Mouse (Mus musculus) MEL (cell line): ENCODE data around the gene Slc2a2. TPM values are rescaled to one million over a fixed set of nuclear protein-coding genes. Genes with fewer than 3 reads are reported as not detected.

Experiments
- DNase-seq: peaks from one replicate; pipeline ENCODE4 v3.0.0; 2011; ENCODE audit warnings: low read depth, low spot score
- H3K27ac ChIP-seq: 2 replicates; pipeline ENCODE4 v1.5.1; 2012; ENCODE audit warnings: low read depth, mild to moderate bottlenecking, control low read depth, low read length, moderate library complexity; ENCODE audit not compliant: control insufficient read depth
- H3K27me3 ChIP-seq, 2 experiments: fragments of 150-350 bp in 1 of 2; sonication (generic) in 1 of 2; 2 replicates each; pipeline ENCODE4 v1.6.1; 2012; ENCODE audit warnings: low read length in 2 of 2, mild to moderate bottlenecking in 2 of 2, improper control_type of control experiment in 1 of 2, moderate library complexity in 1 of 2; ENCODE audit not compliant: insufficient read depth in 2 of 2, control insufficient read depth in 1 of 2
- H3K36me3 ChIP-seq, 2 experiments: 2 replicates each; pipeline ENCODE4 v1.6.1; 2012 to 2014; ENCODE audit warnings: low read length in 2 of 2, improper control_type of control experiment in 1 of 2, inconsistent platforms in 1 of 2, mild to moderate bottlenecking in 1 of 2; ENCODE audit not compliant: insufficient read depth in 2 of 2, control insufficient read depth in 1 of 2
- H3K4me1 ChIP-seq, 2 experiments: fragments of 150-350 bp in 1 of 2; sonication (generic) in 1 of 2; 2 replicates each; pipeline ENCODE4 v1.6.1; 2012; ENCODE audit warnings: low read length in 2 of 2, improper control_type of control experiment in 1 of 2, mild to moderate bottlenecking in 1 of 2; ENCODE audit not compliant: insufficient read depth in 2 of 2, control insufficient read depth in 1 of 2
- H3K4me3 ChIP-seq, 2 experiments: fragments of 150-350 bp in 1 of 2; sonication (generic) in 1 of 2; 2 replicates each; pipeline ENCODE4 v1.5.1; 2012; ENCODE audit warnings: low read depth in 2 of 2, low read length in 2 of 2, mild to moderate bottlenecking in 2 of 2, moderate library complexity in 2 of 2, control low read depth in 1 of 2, improper control_type of control experiment in 1 of 2; ENCODE audit not compliant: control insufficient read depth in 1 of 2, insufficient read depth in 1 of 2
- H3K79me2 ChIP-seq: 2 replicates; pipeline ENCODE4 v1.6.1; 2012; ENCODE audit warnings: mild to moderate bottlenecking, low read length, moderate library complexity; ENCODE audit not compliant: control insufficient read depth, poor library complexity, insufficient read depth
- H3K9ac ChIP-seq: 2 replicates; pipeline ENCODE4 v1.6.1; 2012; ENCODE audit warnings: low read depth, mild to moderate bottlenecking, control low read depth, low read length, moderate library complexity; ENCODE audit not compliant: control insufficient read depth, poor library complexity, severe bottlenecking
- H3K9me3 ChIP-seq: fragments of 150-350 bp; sonication (generic); replicated peaks from 2 replicates; pipeline ENCODE4 v1.6.1; 2012; ENCODE audit warnings: mild to moderate bottlenecking, low read length, improper control_type of control experiment, moderate library complexity; ENCODE audit not compliant: insufficient read depth
- E2F4 ChIP-seq: IDR thresholded peaks from 2 replicates; pipeline ENCODE4 v1.6.1; 2011; ENCODE audit warnings: low read depth, low read length, improper control_type of control experiment, borderline replicate concordance
- GATA1 ChIP-seq: IDR thresholded peaks from 2 replicates; pipeline ENCODE4 v1.6.1; 2011; ENCODE audit warnings: low read depth, low read length, improper control_type of control experiment
- HCFC1 ChIP-seq: IDR thresholded peaks from 2 replicates; pipeline ENCODE4 v1.6.1; 2012; ENCODE audit warnings: low read depth, mild to moderate bottlenecking, inconsistent platforms, low read length, improper control_type of control experiment, moderate library complexity
- MAX ChIP-seq: IDR thresholded peaks from 2 replicates; pipeline ENCODE4 v1.6.1; 2011; ENCODE audit warnings: low read length, improper control_type of control experiment
- MAZ ChIP-seq: IDR thresholded peaks from 2 replicates; pipeline ENCODE4 v1.6.1; 2012; ENCODE audit warnings: low read depth, mild to moderate bottlenecking, inconsistent platforms, low read length, improper control_type of control experiment
- MXI1 ChIP-seq: IDR thresholded peaks from 2 replicates; pipeline ENCODE4 v1.6.1; 2011; ENCODE audit warnings: mild to moderate bottlenecking, low read depth, low read length, improper control_type of control experiment
- MYB ChIP-seq: IDR thresholded peaks from 2 replicates; pipeline ENCODE4 v1.6.1; 2011; ENCODE audit warnings: mild to moderate bottlenecking, low read depth, low read length, improper control_type of control experiment
- NELFE ChIP-seq: IDR thresholded peaks from 2 replicates; pipeline ENCODE4 v1.6.1; 2011; ENCODE audit warnings: low read depth, low read length, improper control_type of control experiment
- NRF1 ChIP-seq: IDR thresholded peaks from 2 replicates; pipeline ENCODE4 v1.6.1; 2014; ENCODE audit warnings: low read depth, mild to moderate bottlenecking, inconsistent platforms, low read length, improper control_type of control experiment, moderate library complexity; ENCODE audit not compliant: poor library complexity, insufficient read depth, severe bottlenecking
- POLR2AphosphoS2 ChIP-seq: IDR thresholded peaks from 2 replicates; pipeline ENCODE4 v1.6.1; 2011; ENCODE audit warnings: low read length, improper control_type of control experiment
- SIN3A ChIP-seq: IDR thresholded peaks from 2 replicates; pipeline ENCODE4 v1.6.1; 2012; ENCODE audit warnings: low read length, improper control_type of control experiment, inconsistent platforms
- SMC3 ChIP-seq: IDR thresholded peaks from 2 replicates; pipeline ENCODE4 v1.6.1; 2011; ENCODE audit warnings: low read depth, low read length, improper control_type of control experiment
- TAL1 ChIP-seq: IDR thresholded peaks from 2 replicates; pipeline ENCODE4 v1.6.1; 2012; ENCODE audit warnings: mild to moderate bottlenecking, inconsistent platforms, low read length, moderate library complexity, mixed read lengths
- TBP ChIP-seq: IDR thresholded peaks from 2 replicates; pipeline ENCODE4 v1.8.0; 2011; ENCODE audit warnings: low read depth, low read length, improper control_type of control experiment
- USF2 ChIP-seq, 2 experiments: IDR thresholded peaks; 2 replicates each; pipeline ENCODE4 v1.6.1; 2011 to 2012; ENCODE audit warnings: improper control_type of control experiment in 2 of 2, low read length in 2 of 2, borderline replicate concordance in 1 of 2, inconsistent platforms in 1 of 2, low read depth in 1 of 2, mild to moderate bottlenecking in 1 of 2; ENCODE audit not compliant: insufficient read depth in 1 of 2
- ZC3H11A ChIP-seq: IDR thresholded peaks from 2 replicates; pipeline ENCODE4 v1.6.1; 2012; ENCODE audit warnings: low read depth, mild to moderate bottlenecking, inconsistent platforms, low read length, improper control_type of control experiment
- ZKSCAN1 ChIP-seq: IDR thresholded peaks from 2 replicates; pipeline ENCODE4 v1.6.1; 2012; ENCODE audit warnings: low read depth, mild to moderate bottlenecking, inconsistent platforms, low read length, improper control_type of control experiment, moderate library complexity
- polyA plus RNA-seq, 2 experiments: library from polyadenylated mRNA; stranded (reverse) in 1 of 2; unstranded in 1 of 2; fragments of >175 nt in 1 of 2; fragments of >200 nt in 1 of 2; gene quantifications; 2 replicates each; pipeline versions ENCODE4 v1.2.1 to v1.2.4; 2012; ENCODE audit warnings: low replicate concordance in 2 of 2, low read depth in 1 of 2; ENCODE audit not compliant: insufficient read length in 2 of 2, insufficient read depth in 1 of 2, missing spikeins in 1 of 2
- total RNA-seq: library from RNA; depleted of rRNA; stranded (reverse); fragments of 300-350 nt; gene quantifications from 2 replicates; pipeline ENCODE4 v1.2.3, GENCODE M21; 2012

The Slc2a2 gene
- total and polyA plus RNA-seq, 3 experiments, result 0.77 to 1.1 TPM; not detected in 1

DNA sequence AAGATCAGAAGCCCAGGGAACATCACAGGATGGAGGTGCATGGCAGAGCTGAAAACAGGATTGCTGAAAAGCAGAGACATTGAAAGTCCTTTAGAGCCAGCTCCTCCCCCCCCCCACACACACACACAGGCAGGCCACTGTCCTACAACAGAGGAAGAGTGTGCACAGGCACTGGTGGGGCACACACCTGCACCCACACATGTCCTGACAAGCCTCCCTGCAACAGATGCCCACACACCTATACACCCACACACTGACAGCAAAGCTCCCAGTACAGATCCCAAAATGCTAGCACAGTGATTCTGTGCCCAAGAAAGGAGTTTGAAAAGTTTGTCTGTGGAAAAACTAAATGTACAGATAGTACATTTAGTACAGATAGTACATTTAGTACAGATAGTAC lies 43.0 kb upstream of the Slc2a2 start:
- H3K9ac ChIP-seq, result no peak overlapping the region
- H3K4me3 ChIP-seq, result no peak overlapping the region
- H3K36me3 ChIP-seq, result no peaks in the 10 kb centered on the region; a peak in 1 of 4 replicates
- no peaks in the 10 kb centered on the region for H3K27me3 ChIP-seq
- DNase-seq, result no peak
- H3K27ac ChIP-seq, result no peak overlapping the region
- H3K9me3 ChIP-seq, result no peaks in the 10 kb centered on the region; the same call in 1 of the 2 replicates
- no peaks in the 10 kb centered on the region for H3K79me2 ChIP-seq
- H3K4me1 ChIP-seq, result no peaks in the 10 kb centered on the region
- TF ChIP-seq ZKSCAN1 (no peak), MYB (no peak), NELFE (no peak), POLR2AphosphoS2 (no peak), MAZ (no peak), NRF1 (no peak), E2F4 (no peak)
- TF ChIP-seq, all 39 proteins: peak for 0

DNA sequence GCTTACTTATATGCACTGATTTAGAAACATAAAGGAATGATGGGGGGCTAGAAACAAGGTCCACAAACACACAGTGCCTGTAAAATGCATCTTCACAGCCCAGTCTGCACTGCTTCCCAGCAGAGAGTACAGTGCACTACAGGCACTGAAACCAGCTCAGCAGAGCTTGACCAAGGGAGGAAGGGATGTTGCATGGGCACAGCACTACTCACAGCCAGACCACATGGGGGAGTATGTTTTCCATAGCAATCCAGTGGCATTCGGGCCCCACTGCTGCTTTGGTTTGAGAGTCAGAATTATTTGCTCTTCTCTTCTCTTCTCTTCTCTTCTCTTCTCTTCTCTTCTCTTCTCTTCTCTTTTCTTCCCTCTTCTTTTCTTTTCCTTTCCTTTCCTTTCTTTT lies 39.4 kb upstream of the Slc2a2 start:
- no peak overlapping the region for H3K27ac ChIP-seq
- no peaks in the 10 kb centered on the region for H3K9me3 ChIP-seq
- H3K27me3 ChIP-seq, result no peaks in the 10 kb centered on the region
- DNase-seq, result no peak
- no peaks in the 10 kb centered on the region; a peak in 1 of 4 replicates for H3K36me3 ChIP-seq
- no peak overlapping the region for H3K9ac ChIP-seq
- no peak overlapping the region for H3K4me3 ChIP-seq
- TF ChIP-seq GATA1 (no peak), ZKSCAN1 (no peak), MXI1 (no peak), SMC3 (no peak), TBP (no peak), MAX (no peak), USF2 (IDR thresholded peaks at IDR 0.05; ENCODE audit: borderline replicate concordance in 1 of 2, insufficient read depth in 1 of 2, low read depth in 1 of 2, low read length in 2 of 2) (no peak), ZC3H11A (no peak), HCFC1 (no peak), SIN3A (no peak), TAL1 (no peak), NRF1 (no peak), MAZ (no peak), NELFE (no peak), MYB (no peak)
- no peaks in the 10 kb centered on the region for H3K4me1 ChIP-seq
- H3K79me2 ChIP-seq, result no peaks in the 10 kb centered on the region
